Mouse (Mus musculus): ENCODE data around the gene Cyb561d2. TPM values are rescaled to one million over a fixed set of nuclear protein-coding genes. Genes with fewer than 3 reads are reported as not detected.
"Not testable (repeated sequence)": the region's sequence is repeated elsewhere in the genome, so short reads cannot be mapped to it uniquely, and the experiment has no call there.

The Cyb561d2 gene
- total and polyA plus RNA-seq, 3 experiments: 3.2 to 10.6 (median 4.3) TPM

- H3K4me3 ChIP-seq: no peak overlapping the region
- no peaks in the 10 kb centered on the region for H3K79me2 ChIP-seq (replicated peaks; ENCODE audit: control insufficient read depth, insufficient read depth, low read length)
- H3K9ac ChIP-seq (ENCODE audit: low read depth, low read length): no peak overlapping the region
- WGBS: 77% methylated on average over 14 of the region's 14 CpGs
- peaks cover 21% of the 10 kb centered on the region for H3K4me1 ChIP-seq (ENCODE audit: control insufficient read depth, insufficient read depth, low read length)
- H3K36me3 ChIP-seq (ENCODE audit: control insufficient read depth, insufficient read depth, low read length): no peaks in the 10 kb centered on the region
- no peaks in the 10 kb centered on the region for H3K27me3 ChIP-seq (ENCODE audit: control insufficient read depth, insufficient read depth, low read length)
- H3K27ac ChIP-seq: no peak overlapping the region
- intact Hi-C loops (cut with DNase I): no loop called here
- TF ChIP-seq EP300 (IDR thresholded peaks at IDR 0.05; ENCODE audit: insufficient read depth, low read depth, low read length): no peak
- no peak for TF ChIP-seq CTCF (IDR thresholded peaks at IDR 0.05)
- no peak for TF ChIP-seq POLR2A (IDR thresholded peaks at IDR 0.05; ENCODE audit: insufficient read depth, low read depth, low read length)
- DNase-seq: no peak
Observed at GRCm38 (mm10) chr9:107575579-107576356, 33.8 kb upstream of the Cyb561d2 start.

- H3K9ac ChIP-seq (ENCODE audit: low read depth, low read length); H3K27me3 ChIP-seq (ENCODE audit: control insufficient read depth, insufficient read depth, low read length); H3K4me3 ChIP-seq; H3K79me2 ChIP-seq (replicated peaks; ENCODE audit: control insufficient read depth, insufficient read depth, low read length); H3K27ac ChIP-seq; H3K36me3 ChIP-seq (ENCODE audit: control insufficient read depth, insufficient read depth, low read length); intact Hi-C loops (cut with DNase I); DNase-seq: not testable (repeated sequence)
- H3K4me1 ChIP-seq (ENCODE audit: control insufficient read depth, insufficient read depth, low read length): peaks cover 20% of the 10 kb centered on the region
- 89% methylated on average over 6 of the region's 6 CpGs for WGBS
- TF ChIP-seq CTCF (IDR thresholded peaks at IDR 0.05): peak; percentile 43
Observed at GRCm38 (mm10) chr9:107573774-107574173, 31.8 kb upstream of the Cyb561d2 start.

DNA sequence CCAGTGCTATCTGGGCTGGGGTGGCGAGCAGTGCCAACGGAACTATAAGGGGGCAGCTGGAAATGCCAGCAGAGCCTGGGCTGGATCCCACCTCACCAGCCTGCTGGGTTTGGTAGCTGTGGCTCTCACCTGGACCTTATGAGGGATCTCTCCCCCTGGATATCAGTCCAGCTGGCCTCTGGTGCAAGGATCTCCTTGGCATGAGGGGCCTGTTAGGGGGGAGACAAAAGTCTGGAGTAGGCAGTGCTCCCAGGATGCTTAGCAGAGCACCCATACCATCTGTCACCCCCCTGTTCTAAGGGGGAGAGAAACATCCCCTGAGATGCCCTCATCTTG lies 30.3 kb upstream of the Cyb561d2 start:
- no peaks in the 10 kb centered on the region for H3K79me2 ChIP-seq (replicated peaks; ENCODE audit: control insufficient read depth, insufficient read depth, low read length)
- H3K9ac ChIP-seq (ENCODE audit: low read depth, low read length): no peak overlapping the region
- TF ChIP-seq CTCF (IDR thresholded peaks at IDR 0.05): no peak
- TF ChIP-seq POLR2A (IDR thresholded peaks at IDR 0.05; ENCODE audit: insufficient read depth, low read depth, low read length): no peak
- no peak for TF ChIP-seq EP300 (IDR thresholded peaks at IDR 0.05; ENCODE audit: insufficient read depth, low read depth, low read length)
- no peaks in the 10 kb centered on the region for H3K27me3 ChIP-seq (ENCODE audit: control insufficient read depth, insufficient read depth, low read length)
- DNase-seq: no peak
- intact Hi-C loops (cut with DNase I): no loop called here
- no peak overlapping the region for H3K4me3 ChIP-seq
- H3K27ac ChIP-seq: peak overlapping the region; percentile 95
- WGBS: 97% methylated on average over 2 of the region's 2 CpGs
- H3K4me1 ChIP-seq (ENCODE audit: control insufficient read depth, insufficient read depth, low read length): peaks cover 15% of the 10 kb centered on the region
- H3K36me3 ChIP-seq (ENCODE audit: control insufficient read depth, insufficient read depth, low read length): no peaks in the 10 kb centered on the region

GRCm38 (mm10) chr9:107571534-107572326 lies 29.7 kb upstream of the Cyb561d2 start:
- peak overlapping the region; percentile 95 for H3K27ac ChIP-seq
- H3K4me1 ChIP-seq (ENCODE audit: control insufficient read depth, insufficient read depth, low read length): peaks cover 14% of the 10 kb centered on the region
- H3K36me3 ChIP-seq (ENCODE audit: control insufficient read depth, insufficient read depth, low read length): no peaks in the 10 kb centered on the region
- no peaks in the 10 kb centered on the region for H3K27me3 ChIP-seq (ENCODE audit: control insufficient read depth, insufficient read depth, low read length)
- H3K79me2 ChIP-seq (replicated peaks; ENCODE audit: control insufficient read depth, insufficient read depth, low read length): no peaks in the 10 kb centered on the region
- peak; percentile 57 for TF ChIP-seq POLR2A (IDR thresholded peaks at IDR 0.05; ENCODE audit: insufficient read depth, low read depth, low read length)
- TF ChIP-seq EP300 (IDR thresholded peaks at IDR 0.05; ENCODE audit: insufficient read depth, low read depth, low read length): peak; percentile 83
- no peak for TF ChIP-seq CTCF (IDR thresholded peaks at IDR 0.05)
- 70% methylated on average over 22 of the region's 22 CpGs for WGBS
- peak overlapping the region; percentile 79; the same call in 1 of the 2 replicates for H3K9ac ChIP-seq (ENCODE audit: low read depth, low read length)
- H3K4me3 ChIP-seq: peak overlapping the region; percentile 79
- no peak for DNase-seq
- intact Hi-C loops (cut with DNase I): no loop called here

DNA sequence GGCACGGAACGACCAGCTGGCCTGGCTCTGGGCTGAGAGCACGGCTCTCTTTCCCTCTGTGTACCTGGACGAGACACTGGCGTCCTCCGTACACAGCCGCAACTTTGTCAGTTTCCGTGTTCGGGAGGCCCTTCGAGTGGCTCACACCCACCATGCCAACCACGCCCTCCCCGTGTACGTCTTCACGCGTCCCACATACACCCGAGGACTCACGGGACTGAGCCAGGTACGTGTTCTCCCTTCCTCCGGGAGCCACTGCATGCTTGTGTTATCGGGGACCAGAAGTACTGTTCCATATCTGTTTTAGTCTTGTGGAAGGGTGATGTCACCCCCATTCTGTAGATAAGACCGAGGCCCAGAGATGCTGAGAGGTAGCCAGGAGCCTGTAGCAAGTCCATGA lies 28.9 kb upstream of the Cyb561d2 start:
- H3K4me3 ChIP-seq: peak overlapping the region; percentile 79
- TF ChIP-seq POLR2A (IDR thresholded peaks at IDR 0.05; ENCODE audit: insufficient read depth, low read depth, low read length) (peak; percentile 30; the same call in 1 of the 2 replicates), EP300 (IDR thresholded peaks at IDR 0.05; ENCODE audit: insufficient read depth, low read depth, low read length) (no peak)
- peaks cover 14% of the 10 kb centered on the region for H3K4me1 ChIP-seq (ENCODE audit: control insufficient read depth, insufficient read depth, low read length)
- DNase-seq: no peak
- H3K9ac ChIP-seq (ENCODE audit: low read depth, low read length): peak overlapping the region; percentile 79
- H3K36me3 ChIP-seq (ENCODE audit: control insufficient read depth, insufficient read depth, low read length): no peaks in the 10 kb centered on the region
- H3K27ac ChIP-seq: peak overlapping the region; percentile 95
- intact Hi-C loops (cut with DNase I): no loop called here
- no peaks in the 10 kb centered on the region for H3K79me2 ChIP-seq (replicated peaks; ENCODE audit: control insufficient read depth, insufficient read depth, low read length)
- 34% methylated on average over 21 of the region's 21 CpGs for WGBS
- H3K27me3 ChIP-seq (ENCODE audit: control insufficient read depth, insufficient read depth, low read length): no peaks in the 10 kb centered on the region

GRCm38 (mm10) chr9:107570016-107570415 lies 28.0 kb upstream of the Cyb561d2 start:
- Histone ChIP-seq H3K79me2 (replicated peaks; ENCODE audit: control insufficient read depth, insufficient read depth, low read length) (no peaks in the 10 kb centered on the region), H3K9ac (ENCODE audit: low read depth, low read length) (peak overlapping the region; percentile 79), H3K36me3 (ENCODE audit: control insufficient read depth, insufficient read depth, low read length) (no peaks in the 10 kb centered on the region), H3K27ac (peak overlapping the region; percentile 95), H3K4me3 (peak overlapping the region; percentile 79), H3K27me3 (ENCODE audit: control insufficient read depth, insufficient read depth, low read length) (no peaks in the 10 kb centered on the region), H3K4me1 (ENCODE audit: control insufficient read depth, insufficient read depth, low read length) (peaks cover 14% of the 10 kb centered on the region)
- WGBS: 46% methylated on average over 13 of the region's 13 CpGs
- intact Hi-C loops (cut with DNase I): no loop called here
- no peak for TF ChIP-seq CTCF (IDR thresholded peaks at IDR 0.05)
- no peak for TF ChIP-seq POLR2A (IDR thresholded peaks at IDR 0.05; ENCODE audit: insufficient read depth, low read depth, low read length)
- no peak for TF ChIP-seq EP300 (IDR thresholded peaks at IDR 0.05; ENCODE audit: insufficient read depth, low read depth, low read length)
- no peak for DNase-seq
